Mouse (Mus musculus) retina, postnatal 7 days (tissue): Measurements from ENCODE around the gene Psmd13.

ENCODE experiments used
- DNase-seq: peaks from one replicate; pipeline ENCODE4 v3.0.0-alpha.2; 2012; ENCODE audit warnings: low read depth, low spot score

Psmd13 gene

GRCm38 (mm10) chr7:140944236-140944635, 62.5 kb downstream of the Psmd13 start:
- DNase-seq = no peak

DNA sequence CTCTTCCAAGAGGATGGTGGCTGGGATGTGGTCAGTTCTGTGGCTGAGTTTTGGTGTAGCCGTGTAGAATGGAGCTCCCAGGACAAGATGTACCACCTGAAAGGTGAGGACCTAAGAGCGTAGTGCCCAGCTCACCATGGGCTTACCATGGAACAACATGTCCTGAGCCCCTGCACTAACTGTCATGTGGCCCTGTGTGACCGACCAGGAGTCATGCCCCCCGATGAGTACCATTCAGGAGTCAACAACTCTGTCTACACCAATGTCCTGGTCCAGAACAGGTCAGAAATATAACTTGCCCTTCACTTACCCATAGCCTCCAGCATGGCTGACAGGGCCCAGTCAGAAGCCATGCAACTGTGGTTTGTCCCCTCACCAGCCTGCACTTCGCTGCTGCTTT, 63.5 kb downstream of the Psmd13 start:
- DNase-seq = no peak

DNA sequence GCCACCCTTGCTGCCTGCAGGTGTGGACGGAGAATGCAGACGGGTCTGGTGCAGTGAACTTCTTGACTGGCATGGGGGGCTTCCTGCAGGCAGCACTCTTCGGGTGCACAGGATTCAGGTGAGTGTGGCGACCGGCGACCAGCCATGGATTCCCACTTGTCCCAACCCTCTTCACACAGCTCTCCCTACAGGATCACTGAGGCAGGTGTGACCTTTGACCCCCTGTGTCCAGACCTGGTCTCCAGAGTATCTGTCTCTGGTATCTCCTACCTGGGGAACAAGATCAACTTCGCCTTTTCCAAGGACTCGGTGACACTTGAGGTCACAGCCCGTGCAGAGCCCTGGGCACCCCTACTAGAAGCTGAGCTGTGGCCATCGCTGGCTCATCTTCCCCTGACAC, 64.5 kb downstream of the Psmd13 start:
- no peak for DNase-seq

GRCm38 (mm10) chr7:140946980-140947379, 65.2 kb downstream of the Psmd13 start:
- DNase-seq = no peak

- DNase-seq = no peak
These were observed 66.4 kb downstream of the Psmd13 start for GRCm38 (mm10) chr7:140948161-140948560.
